Mouse (Mus musculus) brain, embryonic 14.5 days (tissue): ENCODE measurements around the gene Chrm1. TPM values are rescaled to one million over a fixed set of nuclear protein-coding genes. Genes with fewer than 3 reads are reported as not detected.
"Not testable (repeated sequence)": the region's sequence is repeated elsewhere in the genome, so short reads cannot be mapped to it uniquely, and the experiment has no call there.

ENCODE experiments used
- DNase-seq: peaks from one replicate; pipeline ENCODE4 v3.0.0-alpha.2; 2011; ENCODE audit warnings: low read depth
- CTCF ChIP-seq: fragments of 200-500 bp; IDR thresholded peaks from 2 replicates; pipeline ENCODE4 v1.5.1; 2012; ENCODE audit warnings: inconsistent platforms, mild to moderate bottlenecking, moderate library complexity, borderline replicate concordance; ENCODE audit not compliant: insufficient read depth, insufficient read length; ENCODE audit errors: extremely low read depth
- POLR2A ChIP-seq: fragments of 200-500 bp; IDR thresholded peaks from 2 replicates; pipeline ENCODE4 v1.6.1; 2012; ENCODE audit warnings: mild to moderate bottlenecking, inconsistent platforms, borderline replicate concordance; ENCODE audit not compliant: poor library complexity, insufficient read depth, insufficient read length, severe bottlenecking; ENCODE audit errors: extremely low read depth
- polyA plus RNA-seq: library from polyadenylated mRNA; depleted of rRNA; stranded (reverse); fragments of >200 nt; gene quantifications from 2 replicates; pipeline ENCODE4 v1.2.3, GENCODE M21; 2012

The Chrm1 gene
- polyA plus RNA-seq, 1 experiment: 1.5 TPM

GRCm38 (mm10) chr19:8711506-8711905 is 47.9 kb downstream of the Chrm1 start:
- DNase-seq: no peak
- TF ChIP-seq CTCF (no peak), POLR2A (no peak)

GRCm38 (mm10) chr19:8711949-8712869 is 48.6 kb downstream of the Chrm1 start:
- no peak for TF ChIP-seq POLR2A
- no peak for TF ChIP-seq CTCF
- no peak for DNase-seq

GRCm38 (mm10) chr19:8712870-8713305 is 49.3 kb downstream of the Chrm1 start:
- TF ChIP-seq CTCF (no peak), POLR2A (0 out of 2 replicates have a peak, but pooled peaks have one; percentile 11)
- peak; percentile 93 for DNase-seq

- TF ChIP-seq CTCF (peak; percentile 69), POLR2A (peak; percentile 60; the same call in 1 of the 2 replicates)
- peak; percentile 96 for DNase-seq
Measured at GRCm38 (mm10) chr19:8713306-8713996, 49.9 kb downstream of the Chrm1 start.

GRCm38 (mm10) chr19:8713997-8714652 is 50.5 kb downstream of the Chrm1 start:
- DNase-seq: no peak
- TF ChIP-seq CTCF (no peak), POLR2A (no peak)

GRCm38 (mm10) chr19:8714653-8715481 is 51.3 kb downstream of the Chrm1 start:
- DNase-seq: no peak
- TF ChIP-seq CTCF (no peak), POLR2A (no peak)

- no peak for DNase-seq
- TF ChIP-seq POLR2A: no peak
- no peak for TF ChIP-seq CTCF
Measured at GRCm38 (mm10) chr19:8715868-8716766, 52.5 kb downstream of the Chrm1 start.

- no peak for DNase-seq
- no peak for TF ChIP-seq CTCF
Measured at GRCm38 (mm10) chr19:8716767-8717475, 53.3 kb downstream of the Chrm1 start.

GRCm38 (mm10) chr19:8718357-8718756 is 54.8 kb downstream of the Chrm1 start:
- peak; percentile 83 for DNase-seq
- TF ChIP-seq CTCF (peak; percentile 74; the same call in 1 of the 2 replicates), POLR2A (no peak)

- DNase-seq: not testable (repeated sequence)
Measured at GRCm38 (mm10) chr19:8719037-8719436, 55.4 kb downstream of the Chrm1 start.
